Mouse (Mus musculus): Measurements from ENCODE around the gene Shf. TPM values are rescaled to one million over a fixed set of nuclear protein-coding genes. Genes with fewer than 3 reads are reported as not detected.

Gene Shf
- polyA plus RNA-seq, 1 experiment from 2014 or later, result 3.9 TPM

DNA sequence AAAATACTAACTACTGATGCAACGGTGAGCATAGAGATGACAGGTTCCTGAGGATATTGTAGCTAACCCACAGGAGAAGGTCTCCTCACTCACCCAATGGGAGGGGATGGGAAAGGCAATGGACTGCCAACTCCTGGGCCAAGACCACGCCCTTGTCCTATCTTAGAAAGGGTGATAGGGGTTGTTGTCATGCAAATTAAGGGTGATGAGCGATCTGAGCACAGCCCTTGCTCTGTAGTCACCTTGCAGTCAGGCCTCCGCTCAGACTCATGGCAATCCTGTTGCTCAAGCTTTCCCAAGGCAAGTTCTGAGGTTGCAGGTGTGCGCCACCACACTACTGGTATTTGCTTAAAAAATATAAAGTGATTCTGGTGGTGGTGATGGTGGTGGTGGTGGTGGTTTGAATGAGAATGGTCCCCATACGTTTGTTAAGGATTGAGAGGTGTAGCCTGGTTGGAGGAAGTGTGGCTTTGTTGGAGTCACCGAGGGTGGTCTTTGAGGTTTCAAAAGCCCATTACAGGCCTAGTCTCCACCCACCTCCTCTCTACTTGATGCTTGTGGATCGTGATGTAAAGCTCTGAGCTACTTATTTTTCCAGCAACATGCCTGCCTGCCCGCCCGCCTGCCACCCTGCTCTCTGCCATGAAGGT, 1.3 kb upstream of the Shf start:
- DNase-seq (ENCODE audit: low spot score), result no peak

DNA sequence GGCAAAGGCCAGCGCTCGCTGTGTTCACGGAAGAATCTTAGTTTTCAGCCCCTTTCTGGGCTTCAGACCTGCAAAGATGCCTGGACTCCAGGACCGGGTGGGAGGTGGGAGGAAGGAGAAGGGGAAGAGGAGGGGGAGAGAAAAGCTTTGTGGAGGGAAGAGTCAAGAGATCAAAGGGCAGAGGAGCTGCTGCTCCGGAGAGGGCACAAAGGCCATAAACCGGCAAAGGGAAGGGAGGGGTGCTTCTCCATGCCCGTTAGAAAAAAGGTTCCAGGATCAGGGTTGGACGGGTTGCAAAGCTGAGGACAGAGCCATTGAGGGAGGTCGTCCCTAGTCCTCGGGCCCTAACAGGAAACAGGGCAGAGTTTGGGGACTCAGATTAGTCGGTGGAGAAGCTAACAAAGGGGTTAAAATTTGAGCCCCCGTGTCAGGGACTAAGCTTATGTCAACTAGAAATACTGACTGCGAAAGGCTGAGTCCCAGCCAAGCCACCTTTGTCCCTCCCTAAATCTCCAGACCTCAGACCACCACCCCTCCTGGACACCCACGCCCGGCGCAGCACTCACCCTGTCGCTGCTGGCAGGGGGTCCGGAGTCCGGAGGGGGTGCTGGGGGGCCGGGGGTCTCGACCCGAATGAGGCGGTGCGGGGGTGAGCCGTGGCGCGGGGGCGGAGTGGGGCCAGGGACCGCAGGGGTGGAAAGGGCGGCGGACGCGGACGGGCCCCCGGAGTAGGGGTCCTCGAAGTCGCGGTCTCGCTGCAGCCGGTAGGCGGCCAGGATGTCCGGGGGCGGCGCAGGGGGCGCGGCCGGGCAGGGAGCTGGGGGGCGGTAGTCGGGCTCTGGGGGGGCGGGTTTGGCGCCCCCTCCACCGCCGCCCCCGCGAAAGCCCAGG, 636 bp downstream of the Shf start:
- DNase-seq (ENCODE audit: low spot score), result no peak

DNA sequence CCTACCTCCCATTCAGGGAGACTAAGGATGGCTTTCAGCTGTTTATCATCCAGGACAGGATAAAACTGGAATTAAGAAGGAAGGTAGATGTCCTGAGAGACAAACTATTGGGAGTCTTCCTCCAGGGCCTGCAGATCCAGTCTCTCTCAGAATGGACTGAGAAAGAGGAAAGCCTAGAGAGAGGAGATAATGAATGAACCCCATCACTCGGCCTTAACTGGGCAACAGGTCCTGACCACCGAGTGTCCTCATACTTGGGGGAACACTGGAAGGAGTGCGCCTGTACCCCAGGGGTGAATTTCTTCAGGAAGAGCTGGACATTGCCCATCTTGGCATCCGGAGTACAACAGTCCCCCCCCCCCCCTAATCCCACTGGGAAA, 1.3 kb downstream of the Shf start:
- DNase-seq (ENCODE audit: low spot score), result no peak

DNA sequence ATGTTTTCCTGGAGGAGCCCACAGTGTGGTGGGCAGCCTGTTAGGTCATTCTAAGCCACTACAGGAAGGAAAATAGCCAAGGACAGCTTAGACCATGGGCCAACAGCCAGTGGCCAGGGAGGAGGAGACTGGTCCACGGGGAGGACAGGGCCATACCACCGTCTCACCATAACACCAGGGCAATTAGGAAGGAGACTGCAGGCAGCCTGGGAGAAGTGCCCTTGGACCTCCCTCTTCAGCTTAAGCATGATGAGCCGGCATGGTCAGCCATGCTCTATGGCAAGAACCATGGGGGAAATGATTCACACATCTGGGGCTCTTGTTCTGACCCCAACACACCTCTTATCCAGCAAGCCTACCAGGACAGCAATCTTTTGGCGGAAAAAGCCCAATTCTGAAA, 1.8 kb downstream of the Shf start:
- DNase-seq (ENCODE audit: low spot score), result no peak

- no peak for DNase-seq (ENCODE audit: low spot score)
Observed at GRCm38 (mm10) chr2:122366706-122367105, 2.3 kb downstream of the Shf start.

DNA sequence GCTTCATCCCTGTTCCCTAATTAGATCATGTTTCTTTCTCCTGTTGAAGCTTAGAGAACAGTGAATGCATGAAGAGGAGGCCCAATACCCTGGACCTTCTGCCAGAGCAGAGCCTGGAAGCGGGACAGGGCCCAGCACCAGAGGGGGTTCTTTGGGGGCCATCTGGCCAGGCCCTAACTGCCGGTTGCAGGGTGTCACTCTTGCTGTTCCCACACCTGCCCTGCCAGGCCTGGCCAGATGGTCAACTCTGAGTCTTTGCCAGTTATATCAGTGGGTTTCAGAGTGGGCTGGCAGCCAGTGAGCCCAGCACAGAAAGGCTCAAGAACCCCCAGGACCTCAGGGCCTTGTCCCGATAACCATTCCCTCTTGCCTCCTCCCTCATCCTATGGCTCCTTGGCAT, 2.9 kb downstream of the Shf start:
- DNase-seq (ENCODE audit: low spot score), result no peak

DNA sequence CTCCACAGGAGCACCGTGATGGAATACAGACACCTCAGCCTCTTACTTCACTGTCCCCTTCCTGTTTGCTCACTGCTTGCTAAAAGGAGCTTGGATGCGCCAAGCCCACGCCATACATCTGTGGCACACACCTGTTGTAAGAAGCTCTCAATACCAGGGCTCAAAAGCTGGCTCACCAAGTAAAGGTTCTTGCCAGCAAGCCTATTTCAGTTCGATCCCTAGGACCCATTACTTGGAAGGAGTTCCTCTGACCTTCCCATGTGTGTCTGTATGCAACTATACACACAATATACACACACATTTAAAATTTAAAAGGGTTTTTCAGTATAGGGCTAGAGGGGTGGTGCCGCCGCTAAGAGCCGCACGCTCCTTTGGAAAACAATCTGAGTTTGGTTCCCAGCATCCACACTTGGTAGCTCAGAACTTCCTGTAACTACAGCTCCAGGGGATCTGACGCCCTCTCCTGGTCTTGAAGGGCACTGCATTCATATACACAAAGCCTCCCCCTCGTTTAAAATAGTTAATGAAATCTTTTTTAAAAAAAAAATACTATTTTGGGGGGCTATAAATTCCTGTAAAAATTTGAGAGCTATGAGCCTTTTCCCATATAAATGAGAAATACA, 3.6 kb downstream of the Shf start:
- no peak for DNase-seq (ENCODE audit: low spot score)

DNA sequence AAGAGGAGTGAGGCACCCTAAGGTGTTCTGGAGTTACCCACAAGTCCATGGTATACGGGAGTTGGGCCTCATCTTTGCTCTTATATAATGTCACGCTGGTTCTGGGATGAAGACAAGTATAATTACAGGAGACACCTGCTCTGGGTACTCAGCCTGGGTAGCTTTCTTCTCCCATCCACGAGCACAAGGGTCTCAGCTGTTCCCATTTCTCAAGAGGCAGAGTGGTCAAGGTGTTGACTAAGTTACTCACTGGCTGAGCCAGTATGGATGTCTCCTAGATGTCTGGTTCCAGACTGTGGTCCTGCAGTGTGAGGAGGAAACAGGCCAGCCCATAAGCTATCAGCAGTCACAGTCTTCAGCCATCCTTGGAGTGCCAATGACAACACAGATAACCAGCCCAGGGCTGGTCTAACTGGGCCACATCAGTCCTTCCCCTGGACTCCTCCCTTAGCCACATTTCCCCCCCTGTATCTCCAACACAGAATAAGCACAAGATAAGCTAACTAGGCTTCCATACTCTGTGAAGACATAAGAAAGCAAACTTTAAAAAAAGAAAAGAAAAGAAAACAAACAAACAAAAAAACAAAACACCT, 4.5 kb downstream of the Shf start:
- no peak for DNase-seq (ENCODE audit: low spot score)

GRCm38 (mm10) chr2:122362622-122363523, 6.1 kb downstream of the Shf start:
- DNase-seq (ENCODE audit: low spot score), result no peak

DNA sequence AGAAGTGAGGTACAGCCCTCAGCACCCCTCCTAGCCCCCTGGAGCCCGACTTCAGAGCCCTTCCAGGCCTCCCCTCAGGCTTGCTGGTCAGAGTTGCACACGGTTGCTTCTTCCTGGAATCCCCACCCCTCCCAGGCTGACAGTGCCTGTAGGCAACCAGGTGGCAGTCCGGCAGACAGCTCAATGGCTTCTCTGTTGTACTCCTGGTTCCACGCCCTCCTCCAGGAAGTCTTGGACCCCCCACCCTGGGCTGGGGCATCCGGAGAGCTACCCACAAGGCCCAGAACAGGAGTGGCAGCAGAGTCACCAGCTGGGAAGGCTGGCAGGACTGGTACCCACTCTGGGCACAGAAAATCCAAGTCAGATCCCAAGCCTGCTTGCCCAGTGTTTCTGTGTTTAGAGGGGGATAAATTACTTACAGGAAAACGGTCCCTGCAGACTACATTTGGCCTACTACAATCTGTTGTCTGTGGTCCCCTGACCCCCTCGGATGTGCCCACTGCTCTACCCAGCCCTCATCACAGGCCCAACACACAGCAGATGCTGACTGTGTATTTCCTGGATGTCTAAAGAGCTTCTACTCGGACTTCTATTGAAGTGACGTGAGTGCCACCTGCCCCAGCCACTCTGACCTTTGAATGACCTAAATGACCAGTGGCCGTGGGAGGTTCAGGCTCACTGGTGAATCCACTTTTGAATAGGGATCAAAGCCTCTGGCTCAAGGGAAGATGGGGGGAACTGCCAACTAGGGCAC, 6.9 kb downstream of the Shf start:
- no peak for DNase-seq (ENCODE audit: low spot score)

DNA sequence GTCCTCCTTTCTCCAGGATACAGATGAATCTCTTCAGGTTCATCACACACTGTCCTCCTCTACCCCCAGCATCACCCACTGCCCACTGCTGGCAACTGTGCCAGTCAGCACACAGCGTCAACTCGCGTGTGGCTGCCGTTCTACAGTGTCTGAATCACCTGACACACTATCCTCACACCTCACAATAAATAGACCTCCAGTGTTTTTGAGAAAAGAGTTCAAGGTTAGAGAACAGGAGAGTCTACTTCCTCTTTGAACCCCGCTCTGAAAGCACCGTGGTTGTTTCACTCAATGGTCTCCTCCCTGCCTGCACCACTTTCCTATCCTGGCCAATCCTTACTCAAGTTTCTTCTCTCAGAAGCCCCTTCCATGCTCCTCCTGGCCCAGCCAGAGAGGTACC, 7.8 kb downstream of the Shf start:
- no peak for DNase-seq (ENCODE audit: low spot score)

DNA sequence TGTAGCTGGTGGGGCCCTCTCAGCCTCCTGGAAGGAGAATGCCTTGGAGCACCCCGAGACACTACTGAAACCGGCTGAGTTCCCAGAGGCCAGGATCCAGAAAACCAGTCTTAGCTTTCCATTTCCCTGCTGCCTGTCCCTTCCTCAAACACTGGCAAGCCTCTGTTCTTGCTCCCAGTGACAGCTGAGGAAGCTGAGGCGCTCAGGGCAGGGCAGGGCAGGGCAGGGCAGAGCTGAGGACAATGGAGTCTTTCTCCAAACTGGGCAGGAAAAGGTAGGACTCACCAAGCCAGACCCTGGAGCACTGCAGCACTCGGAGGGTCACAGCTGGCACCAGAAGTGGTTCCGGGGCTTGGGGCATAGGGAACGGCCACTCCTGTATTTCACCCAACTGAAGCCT, 8.7 kb downstream of the Shf start:
- DNase-seq (ENCODE audit: low spot score), result no peak

GRCm38 (mm10) chr2:122356187-122356586, 12.8 kb downstream of the Shf start:
- no peak for DNase-seq (ENCODE audit: low spot score)

DNA sequence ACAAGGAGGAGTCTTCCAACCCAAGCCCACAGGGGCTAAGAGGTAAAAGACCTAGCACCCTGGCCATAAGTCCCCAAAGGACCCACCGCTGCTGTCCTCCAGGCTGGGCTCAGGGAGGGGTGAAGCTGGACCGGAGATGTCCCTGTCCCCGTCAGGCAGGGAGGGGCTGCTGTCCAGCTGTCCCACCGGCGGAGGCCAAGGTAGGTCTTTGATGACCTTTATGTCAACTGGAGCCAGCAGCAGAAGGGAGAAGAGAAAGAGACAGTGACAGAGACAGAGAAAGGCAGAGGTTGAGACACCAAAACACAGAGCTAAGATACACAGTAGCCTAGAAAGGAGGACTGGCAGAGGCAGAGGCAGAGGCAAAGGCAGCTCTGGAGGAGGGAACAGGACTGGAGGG, 13.6 kb downstream of the Shf start:
- no peak for DNase-seq (ENCODE audit: low spot score)

DNA sequence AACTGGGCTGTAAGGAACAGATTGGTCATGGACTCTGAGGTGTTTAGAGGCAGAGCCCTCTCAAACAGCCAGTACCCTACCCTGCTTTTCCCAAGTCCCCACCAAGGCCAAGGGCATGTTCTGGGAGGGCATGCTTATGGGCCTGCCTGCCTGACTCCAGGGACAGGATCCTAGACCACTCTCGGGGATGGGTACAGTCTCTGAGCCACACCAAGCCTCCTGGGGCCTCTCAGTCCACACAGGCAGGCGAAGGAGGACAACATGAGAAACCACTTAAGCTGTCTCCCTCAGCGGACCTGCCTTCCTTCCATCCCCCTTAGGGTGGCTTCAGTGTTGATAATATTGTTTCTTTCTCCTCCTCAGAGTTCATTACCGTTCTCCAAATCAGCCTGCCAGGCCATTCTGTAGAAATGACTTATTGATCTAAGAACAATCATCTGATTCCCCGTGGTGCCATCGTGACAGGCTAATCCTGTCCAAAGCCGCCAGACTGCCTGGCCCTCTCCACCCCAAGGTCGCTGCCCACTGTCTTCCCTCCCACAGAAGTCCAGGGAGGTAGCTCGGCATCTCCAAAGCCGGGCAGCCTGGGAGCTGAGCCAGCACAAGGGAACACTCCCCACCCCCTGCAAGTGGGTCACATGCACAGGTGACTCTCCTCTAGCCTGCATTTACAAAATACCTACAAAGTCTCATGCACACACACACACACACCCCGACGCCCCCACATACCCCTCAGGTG, 14.6 kb downstream of the Shf start:
- DNase-seq (ENCODE audit: low spot score), result no peak

GRCm38 (mm10) chr2:122353765-122354164, 15.2 kb downstream of the Shf start:
- DNase-seq (ENCODE audit: low spot score), result no peak

DNA sequence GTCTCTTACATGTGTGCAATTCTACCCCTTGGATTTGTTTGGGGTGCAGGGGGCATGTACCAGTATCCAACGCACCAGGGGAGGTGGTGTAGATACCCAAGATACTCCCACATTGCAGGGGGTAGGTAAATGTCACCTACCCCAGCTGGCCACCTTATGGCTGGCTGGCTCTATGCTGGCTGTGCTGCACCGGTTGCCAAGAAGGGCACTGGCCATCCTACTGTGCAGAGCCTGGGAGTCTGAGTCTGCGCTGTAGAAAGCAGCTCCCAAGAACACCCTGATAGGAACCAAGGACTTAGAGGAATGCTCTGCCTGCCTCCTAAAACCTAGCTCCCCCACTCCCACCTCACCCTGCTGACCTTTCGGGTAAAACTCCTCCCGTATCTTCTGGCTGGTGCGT, 16.0 kb downstream of the Shf start:
- no peak for DNase-seq (ENCODE audit: low spot score)

- DNase-seq (ENCODE audit: low spot score), result no peak
Observed at GRCm38 (mm10) chr2:122351931-122352329, 17.0 kb downstream of the Shf start.

DNA sequence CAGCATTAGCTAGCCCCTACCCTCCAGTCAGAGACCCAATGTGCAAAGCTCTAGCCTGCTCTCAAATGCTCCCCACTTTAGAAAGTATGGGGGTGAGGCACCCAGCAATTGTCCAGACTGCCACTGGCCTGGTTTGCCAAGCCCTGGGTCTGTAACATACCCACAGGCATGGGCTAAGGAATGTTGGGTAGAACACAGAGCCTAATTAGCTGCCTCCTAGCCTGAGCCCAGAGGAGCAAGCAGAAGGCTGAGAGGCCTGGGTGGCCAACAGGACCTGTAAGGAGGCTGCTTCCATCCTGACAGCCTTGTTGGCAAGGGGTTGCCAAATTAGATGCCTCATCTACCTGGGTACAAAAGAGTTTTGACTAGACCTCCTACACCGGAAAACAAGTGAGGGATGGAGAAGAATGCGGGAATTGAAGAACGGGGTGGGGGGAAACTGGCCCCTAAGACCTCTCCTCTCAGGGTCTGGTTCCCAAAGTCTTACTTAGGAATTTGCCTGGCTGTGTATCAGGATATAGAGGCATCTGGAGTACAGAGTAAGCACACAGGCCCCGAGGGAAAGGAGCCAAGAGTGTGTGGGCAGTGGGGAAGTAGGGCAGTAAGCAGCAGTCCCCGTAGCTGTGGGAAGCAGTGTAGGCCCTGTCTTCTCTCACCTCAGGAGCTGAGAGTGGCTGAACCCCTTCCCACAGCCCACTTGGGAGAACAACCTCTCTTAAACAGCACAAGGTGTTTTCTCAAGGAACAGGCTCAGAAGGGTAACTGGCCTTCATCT, 17.6 kb downstream of the Shf start:
- DNase-seq (ENCODE audit: low spot score), result no peak

Measured in thymus, postnatal 0 days (tissue).